Mouse (Mus musculus): Measurements from ENCODE around the gene Nol9.

The Nol9 gene

DNA sequence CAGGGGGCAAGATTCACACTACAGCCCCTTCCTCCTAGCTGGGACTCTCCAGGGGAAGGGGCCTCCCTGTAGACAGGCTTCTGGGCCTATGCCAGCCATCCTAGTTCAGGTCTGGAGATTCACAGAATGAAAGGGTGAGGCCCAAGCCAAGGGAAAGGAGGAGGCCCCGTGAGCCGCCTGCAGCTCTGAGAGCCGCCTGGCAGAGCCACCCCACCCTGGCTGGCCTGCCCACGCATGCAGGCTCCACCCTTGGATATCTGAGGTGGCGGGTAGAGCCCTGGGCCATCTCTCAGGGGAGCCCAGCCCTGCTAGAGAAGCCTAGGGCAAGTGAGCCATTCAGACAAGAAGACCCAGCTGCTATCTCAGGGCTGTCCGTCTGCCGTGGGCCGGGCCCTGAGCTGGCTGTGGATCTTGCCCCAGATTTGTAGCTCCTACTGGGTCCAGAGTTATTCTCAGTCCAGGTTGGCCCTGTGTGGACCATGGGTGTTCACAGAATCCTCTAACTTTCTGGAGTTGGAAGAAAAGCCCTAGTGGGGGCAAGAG is 53.7 kb downstream of the Nol9 start:
- peak; percentile 82 for DNase-seq (ENCODE audit: low read depth)

DNA sequence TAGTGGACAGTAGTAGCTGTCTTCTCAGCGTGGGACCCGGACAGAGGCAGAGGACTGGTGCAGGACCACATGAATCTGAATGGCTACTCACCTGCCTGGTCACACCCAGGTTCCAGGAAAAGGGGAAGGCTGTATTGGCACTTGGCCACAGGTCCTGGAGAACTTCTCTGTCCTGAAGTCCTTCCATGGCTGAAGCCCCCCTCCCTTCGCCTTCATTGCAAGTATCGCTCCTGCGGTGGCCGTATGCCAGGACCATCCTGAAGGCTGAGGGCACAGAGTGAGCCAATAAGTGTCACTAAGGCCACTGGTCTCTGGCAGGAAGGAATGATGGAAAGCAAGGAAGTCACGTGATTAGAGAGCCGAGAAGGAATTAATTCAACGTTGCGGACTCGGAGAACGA is 55.1 kb downstream of the Nol9 start:
- no peak for DNase-seq (ENCODE audit: low read depth)

GRCm38 (mm10) chr4:152095937-152096910 is 57.1 kb downstream of the Nol9 start:
- peak; percentile 82 for DNase-seq (ENCODE audit: low read depth)

DNA sequence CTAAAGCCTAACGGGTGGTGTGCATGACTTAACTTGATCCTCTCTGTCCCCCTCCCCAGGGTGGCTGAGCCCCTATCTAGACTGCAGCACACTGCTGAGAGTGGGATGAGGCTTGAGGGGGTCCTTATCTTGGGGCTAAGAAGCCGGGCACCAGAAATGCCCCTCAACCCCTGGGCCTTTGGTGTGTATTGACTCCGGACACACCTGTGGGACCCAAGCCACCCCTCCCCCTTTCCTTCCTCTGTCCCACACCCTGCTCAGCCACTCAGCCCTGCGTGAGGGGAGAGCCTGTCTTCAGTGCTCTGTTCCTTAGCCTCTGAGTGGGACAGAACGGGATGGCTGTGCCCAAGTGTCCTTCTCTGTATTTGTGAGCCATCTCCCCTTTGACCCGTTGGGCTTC is 57.8 kb downstream of the Nol9 start:
- no peak for DNase-seq (ENCODE audit: low read depth)

DNA sequence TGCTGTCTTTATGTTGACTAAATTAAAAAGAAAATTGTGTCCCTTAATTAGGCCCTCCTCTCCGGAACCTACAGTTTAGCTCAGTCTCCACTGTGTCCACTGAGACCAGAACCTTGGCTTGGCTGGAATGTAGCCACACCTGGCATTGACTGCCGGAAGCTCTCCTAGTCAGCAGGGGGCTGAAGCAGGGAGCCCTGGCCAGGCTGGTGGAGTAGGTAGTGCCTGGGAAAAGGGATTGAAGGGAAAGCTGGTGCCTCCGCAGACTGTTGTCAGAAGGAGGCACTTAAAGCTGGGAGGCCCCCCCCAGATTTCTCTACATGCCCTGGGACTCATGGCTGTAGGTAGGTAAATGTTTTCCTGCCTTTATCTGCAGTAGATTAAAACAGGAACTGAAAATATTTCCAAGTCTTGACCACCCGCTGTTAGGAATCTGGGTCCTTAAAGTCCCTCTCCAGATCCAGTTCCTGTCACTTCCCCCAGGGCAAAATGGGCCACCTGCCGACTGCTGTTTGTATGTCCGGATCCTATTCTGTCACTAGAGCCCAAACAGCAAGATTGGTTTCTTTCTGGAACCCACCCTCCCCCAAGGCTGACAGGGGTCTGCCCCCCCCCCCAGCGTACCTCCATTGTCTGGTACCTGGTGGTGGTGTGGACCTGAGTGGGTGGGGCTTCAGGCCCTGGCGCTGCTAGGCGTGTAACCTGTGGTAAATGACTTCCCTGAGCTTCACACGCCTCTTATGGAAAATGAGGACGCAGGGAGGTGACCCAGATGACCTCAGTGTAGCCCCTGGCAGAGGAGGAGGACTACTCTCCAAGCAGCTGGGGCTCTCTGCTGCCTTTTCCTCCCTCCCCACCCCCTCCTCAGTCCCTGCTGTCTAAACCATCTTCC is 59.0 kb downstream of the Nol9 start:
- no peak for DNase-seq (ENCODE audit: low read depth)

DNA sequence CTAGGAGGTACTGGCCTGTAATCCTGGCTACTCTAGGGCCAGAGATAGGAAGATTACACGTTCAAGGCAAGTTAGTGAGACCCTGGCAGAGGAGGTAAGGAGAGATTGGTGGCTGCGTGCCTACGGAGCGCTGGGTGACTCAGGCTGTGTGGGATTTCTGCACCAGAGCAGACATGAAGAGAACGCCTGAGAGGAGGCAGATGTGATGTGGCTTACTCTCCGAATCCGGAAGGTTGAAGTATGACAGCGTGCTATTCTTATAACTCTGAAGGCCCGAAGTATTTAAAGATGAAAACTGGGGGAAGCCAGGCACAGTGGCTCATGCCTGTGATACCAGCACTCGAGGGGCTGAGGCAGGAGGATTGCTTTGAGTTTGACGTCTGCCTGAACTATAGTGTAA is 61.4 kb downstream of the Nol9 start:
- no peak for DNase-seq (ENCODE audit: low read depth)

DNA sequence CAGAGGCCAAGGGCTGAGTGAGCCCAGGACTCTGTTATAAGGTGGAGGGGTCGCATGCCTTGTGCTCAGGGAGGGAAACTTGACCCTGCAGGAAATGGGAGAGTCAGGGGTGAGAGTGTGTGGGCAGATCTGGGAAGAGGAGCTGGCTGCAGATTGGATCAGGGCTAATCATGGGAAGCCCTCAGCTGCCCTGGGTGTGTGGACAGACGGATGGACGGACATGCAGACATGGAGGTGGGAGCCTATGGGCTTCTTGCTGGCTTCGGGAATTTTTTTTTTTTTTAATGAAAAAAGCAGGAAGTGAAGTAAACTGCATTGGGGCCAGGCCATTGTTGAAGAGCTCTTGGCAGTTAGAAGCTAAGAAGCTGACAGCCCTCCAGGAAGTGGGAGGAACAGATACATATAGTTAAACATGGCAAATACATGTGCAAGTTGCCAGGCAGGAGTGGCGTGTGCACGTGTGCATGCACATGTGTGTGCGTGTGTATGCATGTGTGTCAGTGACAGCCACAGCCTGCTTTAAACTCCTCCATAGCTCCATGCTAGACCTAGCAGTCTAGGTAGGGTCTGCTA is 62.0 kb downstream of the Nol9 start:
- DNase-seq (ENCODE audit: low read depth): no peak

GRCm38 (mm10) chr4:152101921-152102320 is 62.8 kb downstream of the Nol9 start:
- no peak for DNase-seq (ENCODE audit: low read depth)

DNA sequence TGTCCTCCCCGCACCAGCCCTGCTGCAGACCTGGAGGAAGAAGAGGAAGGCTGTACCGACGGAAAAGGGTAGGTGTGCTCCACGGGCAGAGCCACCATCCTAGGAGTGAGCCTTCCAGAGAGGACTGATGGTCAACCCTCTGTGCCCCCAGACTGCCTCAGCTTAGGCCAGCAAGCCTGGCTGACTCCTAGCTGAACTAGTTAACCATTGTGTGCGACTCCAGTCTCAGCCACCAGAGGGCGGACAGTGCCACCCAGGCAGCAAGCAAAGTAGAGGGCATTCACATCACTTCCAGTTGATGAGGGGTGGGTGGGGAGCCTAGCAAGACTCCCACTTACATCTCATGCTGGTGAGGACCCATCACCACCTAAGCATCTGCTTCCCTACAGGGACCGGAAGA is 63.9 kb downstream of the Nol9 start:
- DNase-seq (ENCODE audit: low read depth): peak; percentile 68

DNA sequence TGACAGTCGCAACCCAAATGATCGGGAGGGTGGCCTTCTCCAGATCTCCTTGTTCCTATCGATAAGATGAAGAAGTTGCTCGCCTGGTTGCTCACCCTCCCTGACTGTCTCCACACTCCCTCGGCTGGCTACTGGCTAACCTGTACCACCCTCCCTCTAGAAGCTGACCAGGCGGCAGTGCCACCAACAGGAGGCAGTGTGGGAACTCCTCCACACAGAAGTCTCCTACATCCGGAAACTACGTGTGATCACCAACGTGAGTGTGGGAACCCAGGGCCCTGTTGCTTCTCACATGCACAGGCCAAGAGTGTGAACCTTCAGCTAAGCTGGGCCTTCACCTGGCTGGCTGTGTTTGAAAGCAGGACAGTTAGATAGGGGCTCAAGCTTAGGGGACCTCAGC is 67.6 kb downstream of the Nol9 start:
- no peak for DNase-seq (ENCODE audit: low read depth)

DNA sequence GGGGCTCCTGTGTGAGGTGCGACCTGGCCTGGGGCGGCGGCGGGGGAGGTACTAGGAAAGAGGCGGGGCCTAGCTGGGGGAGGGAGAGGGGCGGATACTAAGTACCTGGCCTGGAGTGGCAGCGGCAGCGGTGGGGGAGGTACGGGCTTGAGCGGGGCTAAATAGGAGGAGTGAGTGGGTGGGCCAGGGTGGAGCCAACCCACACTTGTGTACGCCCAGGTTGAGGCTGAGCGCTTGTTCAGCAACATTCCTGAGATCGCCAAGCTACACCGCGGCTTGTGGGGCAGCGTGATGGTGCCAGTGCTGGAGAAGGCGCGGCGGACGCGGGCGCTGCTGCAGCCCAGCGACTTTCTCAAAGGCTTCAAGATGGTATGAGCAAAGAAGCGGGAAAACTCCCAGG is 68.4 kb downstream of the Nol9 start:
- DNase-seq (ENCODE audit: low read depth): no peak

- no peak for DNase-seq (ENCODE audit: low read depth)
These were observed 68.9 kb downstream of the Nol9 start for GRCm38 (mm10) chr4:152107971-152108509.

GRCm38 (mm10) chr4:152108673-152109072 is 69.6 kb downstream of the Nol9 start:
- DNase-seq (ENCODE audit: low read depth): no peak

GRCm38 (mm10) chr4:152109509-152109908 is 70.4 kb downstream of the Nol9 start:
- DNase-seq (ENCODE audit: low read depth): no peak

DNA sequence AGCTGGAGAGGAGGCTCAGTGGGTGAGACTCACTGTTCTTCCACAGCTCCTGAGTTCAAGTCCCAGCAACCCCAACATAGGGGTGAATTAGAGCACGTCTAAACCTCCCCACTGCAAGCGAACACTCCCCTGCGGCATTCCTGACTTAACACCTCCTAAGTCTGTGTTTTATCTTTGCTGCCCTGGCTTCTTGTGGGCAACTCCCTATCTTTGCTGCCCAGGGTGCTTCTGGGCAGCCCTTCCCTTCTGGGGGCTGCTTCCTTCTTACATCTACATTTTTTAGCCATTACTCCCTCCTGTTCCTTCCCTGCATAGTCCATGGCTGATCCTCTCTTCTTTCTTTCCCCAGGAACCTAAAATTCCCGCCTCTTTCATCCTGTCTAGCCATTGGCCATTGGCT is 71.6 kb downstream of the Nol9 start:
- DNase-seq (ENCODE audit: low read depth): no peak
